Mouse (Mus musculus) left cerebral cortex, postnatal 25 days (tissue): Measurements from ENCODE around the gene Mrpl3. TPM values are rescaled to one million over a fixed set of nuclear protein-coding genes. Genes with fewer than 3 reads are reported as not detected.
A peak's percentile ranks its signal among the peaks of the same experiment; 100 is the strongest.

Experiments used
- DNase-seq, 2 experiments: peaks; one replicate each; pipeline ENCODE4 v3.0.0; 2022; ENCODE audit warnings: low spot score in 2 of 2, mixed read lengths in 1 of 2
- intact Hi-C: fragments of 180-260 bp; cut with DNase I; formaldehyde crosslinking; loops from one replicate; pipeline ENCODE4 v1.15.1; 2025
- total RNA-seq, 2 experiments: library from RNA; stranded (reverse); gene quantifications; 2 replicates each; pipeline ENCODE4 v1.2.3; 2021

The Mrpl3 gene
- total RNA-seq, result 10 to 100 TPM; 81.4 to 82.2 TPM

DNA sequence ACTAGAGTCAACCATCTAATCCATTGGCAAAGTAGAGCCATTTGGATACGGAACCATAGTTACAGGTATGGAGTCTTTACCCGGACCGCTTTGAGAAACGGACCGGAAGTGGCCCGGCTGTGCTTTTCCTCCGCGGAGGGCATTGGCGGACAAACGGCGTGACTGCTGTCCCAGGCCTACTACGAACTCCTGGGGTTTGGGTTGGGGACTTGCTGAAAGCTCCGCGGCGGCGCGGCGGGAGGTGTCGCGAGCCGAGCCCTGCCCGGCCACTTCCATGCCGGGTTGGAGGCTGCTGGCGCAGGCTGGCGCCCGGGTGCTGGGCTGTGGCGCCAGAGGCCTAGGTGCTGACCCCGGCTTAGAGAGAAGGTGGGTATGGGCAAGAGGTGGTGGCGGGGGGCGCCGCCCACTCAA is at the start of gene Mrpl3:
Gene Mrpl3, plus strand, starts transcription at position 93 of the 411 bp plus-strand sequence.
- DNase-seq, result peak; percentile 83 to 84
- intact Hi-C loops, result loop anchor here (5.0 kb wide), 2 partner anchors 79 to 481 kb away; partner anchors contain the start of gene Nudt16

DNA sequence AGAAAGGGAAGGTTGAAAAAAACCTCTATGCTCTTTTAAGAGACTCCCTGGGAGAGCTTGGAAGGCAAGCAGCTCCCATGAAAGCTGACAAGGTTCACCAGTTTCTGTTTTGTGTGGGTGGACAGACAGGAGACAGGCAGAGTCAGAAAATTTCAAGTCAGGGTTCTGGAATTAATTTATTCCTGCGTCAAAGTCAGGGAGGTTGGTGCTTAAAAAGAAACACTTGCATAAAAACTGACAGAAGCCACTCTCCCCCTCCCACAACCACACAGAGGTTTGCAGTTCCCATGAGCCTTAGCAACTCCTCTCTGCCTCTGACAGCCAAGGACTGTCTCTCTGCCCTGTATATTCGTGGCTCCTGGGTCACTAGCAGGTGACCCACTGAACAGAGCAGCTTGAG is 42.3 kb upstream of the Mrpl3 start:
- peak in 1 of 2 experiments; percentile 20 for DNase-seq
- intact Hi-C loops, result no loop called here

GRCm38 (mm10) chr9:105018186-105018585 is 34.9 kb upstream of the Mrpl3 start:
- intact Hi-C loops, result no loop called here
- DNase-seq, result no peak

DNA sequence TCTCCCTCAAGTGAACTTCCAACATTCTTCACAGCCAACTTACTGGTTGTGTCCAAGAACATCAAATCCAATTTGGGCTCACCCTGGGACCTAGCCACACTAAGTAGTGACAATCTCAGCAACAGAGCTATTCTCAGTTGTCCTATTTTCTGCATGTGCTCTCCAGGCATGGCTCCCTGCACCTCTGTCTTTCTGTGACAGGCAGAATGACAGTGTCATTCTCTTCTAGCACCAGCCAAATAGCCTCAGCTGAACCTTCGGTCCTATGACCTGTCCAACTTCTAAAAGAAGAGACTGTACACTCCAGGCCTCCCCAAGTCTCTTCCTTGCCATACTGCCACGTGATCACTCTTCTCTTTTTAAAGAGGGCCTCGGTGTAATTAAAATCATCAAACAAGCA is 24.7 kb upstream of the Mrpl3 start:
- DNase-seq, result no peak
- intact Hi-C loops, result no loop called here

- intact Hi-C loops, result no loop called here
- DNase-seq, result no peak
Measured at GRCm38 (mm10) chr9:105032572-105032971, 20.5 kb upstream of the Mrpl3 start.

- intact Hi-C loops, result no loop called here
- DNase-seq, result no peak
Measured at GRCm38 (mm10) chr9:105033641-105034040, 19.4 kb upstream of the Mrpl3 start.

- intact Hi-C loops, result no loop called here
- DNase-seq, result no peak
Measured at GRCm38 (mm10) chr9:105037847-105038246, 15.2 kb upstream of the Mrpl3 start.

- no peak for DNase-seq
- intact Hi-C loops, result no loop called here
Measured at GRCm38 (mm10) chr9:105046014-105046413, 7.0 kb upstream of the Mrpl3 start.

GRCm38 (mm10) chr9:105048351-105048750 is 4.7 kb upstream of the Mrpl3 start:
- intact Hi-C loops, result no loop called here
- DNase-seq, result peak; percentile 82

GRCm38 (mm10) chr9:105049636-105050035 is 3.4 kb upstream of the Mrpl3 start:
- intact Hi-C loops, result loop anchor here (5.0 kb wide), 2 partner anchors 83 to 477 kb away; partner anchors contain the start of gene Nudt16
- DNase-seq, result no peak

- intact Hi-C loops, result loop anchor here (5.0 kb wide), 2 partner anchors 82 to 478 kb away; partner anchors contain the start of gene Nudt16
- DNase-seq, result no peak
Measured at GRCm38 (mm10) chr9:105050257-105050656, 2.8 kb upstream of the Mrpl3 start.

- intact Hi-C loops, result loop anchor here (5.0 kb wide), 2 partner anchors 78 to 482 kb away; partner anchors contain the start of gene Nudt16
Measured at GRCm38 (mm10) chr9:105053812-105054211, 773 bp downstream of the Mrpl3 start.

GRCm38 (mm10) chr9:105069106-105069505 is 16.1 kb downstream of the Mrpl3 start:
- DNase-seq, result no peak
- intact Hi-C loops, result no loop called here

More at GRCm38 (mm10) chr9:105053812-105054211, 773 bp downstream of the Mrpl3 start:
- DNase-seq, result no peak

GRCm38 (mm10) chr9:105072991-105073748 is 20.1 kb downstream of the Mrpl3 start:
- intact Hi-C loops, result loop anchor here (10.0 kb wide), 1 partner anchor 312 kb away; no protein-coding TSS in a partner anchor
- DNase-seq, result no peak

- intact Hi-C loops, result loop anchor here (10.0 kb wide), 1 partner anchor 310 kb away; no protein-coding TSS in a partner anchor
- no peak for DNase-seq
Measured at GRCm38 (mm10) chr9:105074851-105075250, 21.8 kb downstream of the Mrpl3 start.

DNA sequence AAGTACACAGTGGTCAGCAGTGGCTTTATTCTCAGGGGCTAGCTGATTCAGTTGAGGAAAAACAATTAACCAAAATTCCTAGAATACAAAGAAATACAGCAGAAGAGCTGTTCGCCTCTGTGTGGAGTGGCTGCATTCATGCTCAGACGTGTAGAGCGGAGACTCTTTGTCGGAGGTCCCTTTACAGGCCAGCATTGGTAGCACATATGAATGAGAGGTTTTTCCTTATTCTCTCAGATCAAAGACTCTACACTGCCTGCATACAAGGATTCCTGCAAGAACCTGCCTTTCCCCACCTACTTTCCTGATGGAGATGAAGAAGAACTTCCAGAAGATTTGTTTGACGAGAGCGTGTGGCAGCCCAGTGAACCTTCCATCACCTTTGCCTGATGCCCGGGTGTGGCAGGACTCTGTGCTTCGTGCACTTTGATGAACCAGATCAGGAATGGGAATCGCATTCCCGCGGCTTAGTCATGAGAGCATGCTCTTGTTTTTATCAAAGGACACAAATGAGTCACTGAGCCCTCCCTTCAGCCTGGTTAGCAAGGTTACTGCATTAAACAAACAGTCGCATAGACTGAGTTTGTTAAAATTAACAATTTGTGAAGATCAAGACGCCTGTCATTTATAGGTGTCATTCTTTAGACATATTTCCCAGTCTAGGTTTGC is 23.9 kb downstream of the Mrpl3 start:
- intact Hi-C loops, result loop anchor here (10.0 kb wide), 1 partner anchor 308 kb away; no protein-coding TSS in a partner anchor
- DNase-seq, result no peak

DNA sequence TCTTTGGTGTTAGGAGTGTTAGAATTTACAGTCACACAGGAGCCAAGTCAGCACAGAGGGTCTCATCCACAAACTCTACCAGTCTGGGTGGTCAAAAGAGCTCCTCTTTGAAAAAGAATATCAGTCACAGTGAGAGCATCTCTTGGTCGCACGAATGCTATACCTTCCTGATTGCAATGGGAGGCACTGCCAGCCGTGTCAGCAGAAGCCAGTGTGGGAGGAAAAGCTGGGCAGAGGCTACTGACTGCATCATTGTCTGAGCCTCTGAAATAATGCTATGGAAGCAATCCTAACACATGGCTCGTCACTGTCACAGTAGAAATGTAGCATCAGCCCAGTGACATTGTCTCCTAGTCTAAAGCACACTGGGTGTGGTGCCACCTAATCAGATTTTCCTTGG is 25.4 kb downstream of the Mrpl3 start:
- DNase-seq, result no peak
- intact Hi-C loops, result loop anchor here (10.0 kb wide), 1 partner anchor 306 kb away; no protein-coding TSS in a partner anchor

DNA sequence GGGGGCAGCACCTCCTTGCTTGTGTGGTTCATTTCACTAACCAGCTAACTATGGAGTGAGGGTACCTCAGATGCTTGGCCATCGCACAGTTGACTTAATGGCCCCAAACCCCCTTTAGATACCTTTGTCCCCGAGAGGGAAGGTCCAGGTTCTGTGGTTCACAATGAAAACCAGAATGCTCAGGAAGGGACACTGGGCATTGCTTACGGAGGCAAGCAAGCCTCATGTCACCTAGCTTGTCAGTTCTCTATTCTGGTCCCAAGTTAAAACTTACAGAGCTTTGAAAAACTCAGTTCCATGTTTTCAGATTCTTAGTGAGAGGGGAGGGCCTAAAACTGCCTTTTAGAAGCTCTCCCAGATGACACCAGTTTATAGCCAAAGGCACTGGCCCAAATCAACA is 27.2 kb downstream of the Mrpl3 start:
- intact Hi-C loops, result no loop called here
- DNase-seq, result no peak

DNA sequence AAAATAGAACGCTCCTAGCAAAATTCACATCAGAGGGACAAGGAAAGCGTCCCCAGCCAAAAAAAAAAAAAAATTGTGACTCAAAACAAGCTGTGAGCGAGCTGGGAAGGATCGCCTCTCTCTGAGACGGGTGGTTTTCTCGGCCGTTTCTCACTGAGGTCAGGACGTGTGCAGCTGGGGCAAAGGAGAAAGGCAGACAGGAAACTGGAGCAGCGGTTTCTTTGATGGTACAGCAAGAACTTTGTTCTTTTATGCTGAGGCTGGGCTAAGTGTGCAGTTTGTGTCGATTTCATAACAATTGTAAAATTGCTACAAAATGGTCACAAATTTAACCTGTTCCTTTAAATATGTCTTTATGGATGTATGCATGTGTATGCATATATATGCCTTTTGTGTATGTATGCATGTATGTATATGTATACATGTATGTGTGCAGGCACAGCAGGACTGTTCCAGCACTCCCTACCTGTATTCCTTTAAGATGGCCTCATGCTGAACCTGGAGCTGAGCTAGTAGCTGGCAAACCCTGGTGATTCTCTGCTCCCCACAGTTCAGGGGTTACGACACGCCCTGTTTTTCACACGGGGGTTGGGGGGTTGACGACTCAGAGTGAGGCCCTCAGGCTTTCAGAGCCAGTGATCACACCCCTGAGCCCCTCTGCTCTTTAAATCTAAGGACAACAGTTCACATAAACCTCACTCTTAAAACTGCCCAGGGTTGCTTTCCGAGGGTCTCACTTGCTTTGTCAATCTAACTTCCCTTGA is 48.0 kb downstream of the Mrpl3 start:
- no peak for DNase-seq
- intact Hi-C loops, result no loop called here

DNA sequence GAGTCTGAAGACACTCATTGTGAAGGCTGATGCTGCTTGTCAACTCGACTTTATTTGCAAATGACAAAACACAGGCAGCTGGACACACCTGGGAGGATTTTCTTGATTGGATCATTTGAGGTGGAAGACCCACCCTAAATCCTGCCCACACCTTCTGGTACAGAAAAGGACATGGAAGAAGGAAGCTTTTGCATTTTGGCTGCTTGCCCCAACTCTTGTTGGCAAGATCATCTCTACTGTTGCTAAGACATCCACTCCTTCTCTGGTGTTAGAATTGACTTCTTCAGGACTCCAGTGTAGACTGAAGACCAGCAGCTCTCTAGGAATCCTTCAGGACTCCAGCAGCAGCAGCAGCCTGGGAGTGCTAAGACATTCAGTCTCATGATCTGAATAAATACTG is 48.9 kb downstream of the Mrpl3 start:
- intact Hi-C loops, result no loop called here
- DNase-seq, result peak; percentile 26 to 69
